Mouse (Mus musculus): ENCODE results near the gene Fdxr. TPM values are rescaled to one million over a fixed set of nuclear protein-coding genes. Genes with fewer than 3 reads are reported as not detected.

The Fdxr gene
- 11.6 and 12.8 TPM in 2 replicates for polyA plus RNA-seq (2011; ENCODE audit: insufficient read depth, insufficient read length, low read depth, missing spikeins)

DNA sequence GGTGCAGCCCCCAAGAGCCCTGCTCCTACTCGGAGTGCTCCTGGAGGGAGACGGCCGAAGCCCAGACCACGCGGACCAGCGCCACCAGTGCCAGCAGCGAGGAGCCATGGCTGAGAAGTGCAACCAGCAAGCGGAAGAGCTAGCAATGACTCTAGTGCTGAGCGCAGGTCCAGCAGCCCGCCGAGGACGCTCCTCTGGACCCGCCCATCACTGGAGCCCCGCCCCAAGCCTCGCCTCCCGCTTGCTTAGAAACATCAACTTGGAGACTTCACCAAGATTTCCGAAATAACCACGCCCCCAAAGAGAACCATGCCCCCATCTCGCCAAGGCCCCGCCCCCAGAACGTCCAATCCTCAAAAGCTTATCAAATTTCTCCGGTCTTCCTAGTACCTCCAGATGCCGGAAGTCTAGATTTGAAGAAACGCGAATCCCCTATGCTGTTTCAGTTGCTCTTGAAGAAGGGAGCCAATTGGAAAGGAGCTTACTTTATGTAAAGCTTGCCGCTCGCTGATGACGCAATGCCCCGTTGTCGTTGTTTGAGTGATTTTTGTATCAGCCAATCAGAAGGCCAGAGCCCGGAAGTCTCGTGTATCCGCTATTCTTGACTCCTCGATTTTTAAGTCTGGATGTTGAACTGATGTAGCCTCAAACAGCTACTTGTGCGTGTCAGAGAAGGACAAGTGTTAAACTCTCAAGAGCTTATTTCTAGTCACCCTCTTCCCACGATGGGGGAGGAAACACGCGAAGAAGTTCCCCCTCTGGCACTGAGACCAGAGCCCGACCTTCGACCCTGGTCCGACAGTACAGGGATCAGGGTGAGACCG is at the start of gene Fdxr:
TSS of gene Fdxr (minus strand) at position 271 of the 824 bp plus-strand sequence.
- Histone ChIP-seq H3K4me1 (ENCODE audit: control insufficient read depth, insufficient read depth, low read length) (peaks cover 2% of the 10 kb centered on the region), H3K9ac (ENCODE audit: low read depth, poor library complexity, severe bottlenecking) (peak within 1 kb of the TSS; percentile 74), H3K4me3 (ENCODE audit: low read depth, low read length) (peak within 1 kb of the TSS; percentile 89), H3K9me3 (replicated peaks; ENCODE audit: control insufficient read depth, insufficient read depth, low read length, poor library complexity, severe bottlenecking) (no peaks in the 10 kb centered on the region), H3K27me3 (ENCODE audit: control insufficient read depth, insufficient read depth, low read length, poor library complexity, severe bottlenecking) (no peaks in the 10 kb centered on the region), H3K27ac (ENCODE audit: insufficient read depth, low read length) (peak within 1 kb of the TSS; percentile 35; the same call in 1 of the 2 replicates), H3K36me3 (ENCODE audit: control insufficient read depth, insufficient read depth, low read length, poor library complexity, severe bottlenecking) (no peaks in the 10 kb centered on the region)
- no peak for TF ChIP-seq CTCF (IDR thresholded peaks at IDR 0.05; ENCODE audit: low read depth, low read length)
- TF ChIP-seq EP300 (IDR thresholded peaks at IDR 0.05; ENCODE audit: insufficient read depth, low read depth, low read length): no peak
- TF ChIP-seq POLR2A (IDR thresholded peaks at IDR 0.05; ENCODE audit: insufficient read depth, low read length): peak; percentile 91

DNA sequence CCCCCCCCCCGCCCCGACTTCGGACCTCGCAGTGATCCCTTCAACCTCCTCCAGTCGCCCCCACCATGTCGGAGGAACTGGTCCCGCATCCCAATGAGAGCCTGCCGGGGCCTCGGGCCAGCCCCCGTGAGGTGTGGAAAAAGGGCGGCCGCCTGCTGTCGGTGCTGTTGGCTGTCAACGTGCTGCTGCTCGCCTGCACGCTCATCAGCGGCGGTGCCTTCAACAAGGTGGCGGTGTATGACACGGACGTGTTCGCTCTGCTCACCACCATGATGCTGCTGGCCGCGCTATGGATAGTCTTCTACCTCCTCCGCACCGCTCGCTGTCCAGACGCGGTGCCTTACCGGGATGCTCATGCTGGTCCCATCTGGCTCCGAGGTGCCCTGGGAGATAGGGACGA is 46.5 kb upstream of the Fdxr start:
- TF ChIP-seq EP300 (IDR thresholded peaks at IDR 0.05; ENCODE audit: insufficient read depth, low read depth, low read length) (no peak), CTCF (IDR thresholded peaks at IDR 0.05; ENCODE audit: low read depth, low read length) (no peak), POLR2A (IDR thresholded peaks at IDR 0.05; ENCODE audit: insufficient read depth, low read length) (no peak)
- Histone ChIP-seq H3K9ac (ENCODE audit: low read depth, poor library complexity, severe bottlenecking) (no peak overlapping the region), H3K27me3 (ENCODE audit: control insufficient read depth, insufficient read depth, low read length, poor library complexity, severe bottlenecking) (no peaks in the 10 kb centered on the region), H3K36me3 (ENCODE audit: control insufficient read depth, insufficient read depth, low read length, poor library complexity, severe bottlenecking) (no peaks in the 10 kb centered on the region), H3K27ac (ENCODE audit: insufficient read depth, low read length) (no peak overlapping the region), H3K9me3 (replicated peaks; ENCODE audit: control insufficient read depth, insufficient read depth, low read length, poor library complexity, severe bottlenecking) (no peaks in the 10 kb centered on the region), H3K4me3 (ENCODE audit: low read depth, low read length) (peak overlapping the region; percentile 45), H3K4me1 (ENCODE audit: control insufficient read depth, insufficient read depth, low read length) (no peaks in the 10 kb centered on the region)

DNA sequence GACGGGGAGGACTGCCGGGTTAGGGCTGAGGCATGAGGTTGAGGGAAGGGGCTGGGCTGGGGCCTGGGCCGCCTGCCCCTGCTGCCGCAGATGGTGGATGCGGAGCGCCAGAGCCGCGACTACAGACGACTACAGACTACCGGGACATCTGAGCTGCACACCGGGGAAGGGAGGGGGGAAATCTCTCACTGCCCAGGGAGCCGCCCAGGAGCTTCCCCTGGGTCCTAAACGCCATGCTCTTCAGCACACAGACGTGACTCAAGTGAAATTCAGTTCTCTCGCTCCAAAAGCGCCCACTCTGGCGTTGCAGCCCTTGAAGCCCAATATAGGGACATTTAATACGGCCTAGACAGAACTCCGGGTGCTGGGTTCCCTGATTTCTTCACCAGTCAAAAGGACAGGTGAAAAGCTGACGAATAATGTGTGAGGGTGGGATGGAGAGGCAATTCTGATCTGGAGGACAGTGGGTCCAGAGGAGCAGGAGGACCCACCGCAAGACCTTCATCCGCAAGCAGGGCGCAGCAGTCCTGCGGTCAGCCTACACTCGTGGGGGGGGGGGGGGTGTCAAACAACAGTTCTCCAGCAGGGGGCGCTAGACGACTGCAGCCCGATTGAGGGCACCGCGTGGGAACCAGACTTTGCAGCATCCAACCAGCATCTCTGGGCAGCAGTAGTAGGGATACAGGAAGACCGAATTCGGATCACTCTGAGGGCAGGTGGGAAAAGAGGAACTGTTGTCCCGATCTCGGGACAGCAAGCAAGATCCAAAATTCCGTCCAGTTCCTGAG is 45.2 kb upstream of the Fdxr start, which contains the start of gene Ush1g:
TSS of gene Ush1g (minus strand) at position 136 of the 788 bp plus-strand sequence.
- no peaks in the 10 kb centered on the region for H3K4me1 ChIP-seq (ENCODE audit: control insufficient read depth, insufficient read depth, low read length)
- no peak for TF ChIP-seq POLR2A (IDR thresholded peaks at IDR 0.05; ENCODE audit: insufficient read depth, low read length)
- TF ChIP-seq CTCF (IDR thresholded peaks at IDR 0.05; ENCODE audit: low read depth, low read length): peak; percentile 78
- H3K9me3 ChIP-seq (replicated peaks; ENCODE audit: control insufficient read depth, insufficient read depth, low read length, poor library complexity, severe bottlenecking): no peaks in the 10 kb centered on the region
- H3K27ac ChIP-seq (ENCODE audit: insufficient read depth, low read length): no peak within 1 kb of the TSS
- H3K36me3 ChIP-seq (ENCODE audit: control insufficient read depth, insufficient read depth, low read length, poor library complexity, severe bottlenecking): no peaks in the 10 kb centered on the region
- H3K4me3 ChIP-seq (ENCODE audit: low read depth, low read length): no peak within 1 kb of the TSS
- no peaks in the 10 kb centered on the region for H3K27me3 ChIP-seq (ENCODE audit: control insufficient read depth, insufficient read depth, low read length, poor library complexity, severe bottlenecking)
- H3K9ac ChIP-seq (ENCODE audit: low read depth, poor library complexity, severe bottlenecking): 0 out of 2 replicates have a peak within 1 kb of the TSS, but pooled peaks have one; percentile 22

DNA sequence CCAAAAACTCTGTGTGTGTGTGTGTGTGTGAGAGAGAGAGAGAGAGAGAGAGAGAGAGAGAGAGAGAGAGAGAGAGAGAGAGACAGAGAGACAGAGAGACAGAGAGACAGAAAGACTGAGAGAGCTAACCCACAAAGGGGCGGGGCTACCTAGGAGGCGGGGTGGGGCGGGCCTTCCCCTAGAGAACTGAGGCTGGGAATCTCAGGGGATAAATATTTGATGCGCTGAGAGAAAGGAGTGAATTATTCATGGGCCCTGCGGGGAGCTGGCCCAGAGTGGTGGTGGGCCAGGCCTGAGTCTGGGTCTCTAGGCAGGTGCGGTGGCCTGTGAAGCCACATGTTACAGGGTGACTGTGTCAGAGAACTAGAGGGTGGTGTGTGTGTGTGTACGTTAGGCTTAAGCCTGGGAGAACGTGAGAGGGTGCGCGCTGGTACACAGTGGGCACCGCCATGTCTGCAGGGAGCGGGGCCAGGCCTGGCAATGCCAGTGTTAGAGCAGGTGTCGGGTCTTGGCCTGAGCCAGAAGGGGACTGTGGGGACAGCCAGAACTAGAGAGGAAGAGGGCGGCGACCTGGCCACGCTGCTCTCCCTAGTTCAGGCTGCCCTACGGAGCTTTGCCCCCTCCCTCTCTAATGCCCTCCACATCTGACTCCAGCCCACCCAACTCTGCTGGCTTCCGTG is 43.0 kb upstream of the Fdxr start:
- no peaks in the 10 kb centered on the region for H3K36me3 ChIP-seq (ENCODE audit: control insufficient read depth, insufficient read depth, low read length, poor library complexity, severe bottlenecking)
- H3K4me3 ChIP-seq (ENCODE audit: low read depth, low read length): peak overlapping the region; percentile 57
- H3K9me3 ChIP-seq (replicated peaks; ENCODE audit: control insufficient read depth, insufficient read depth, low read length, poor library complexity, severe bottlenecking): no peaks in the 10 kb centered on the region
- TF ChIP-seq POLR2A (IDR thresholded peaks at IDR 0.05; ENCODE audit: insufficient read depth, low read length) (no peak), CTCF (IDR thresholded peaks at IDR 0.05; ENCODE audit: low read depth, low read length) (no peak), EP300 (IDR thresholded peaks at IDR 0.05; ENCODE audit: insufficient read depth, low read depth, low read length) (no peak)
- H3K9ac ChIP-seq (ENCODE audit: low read depth, poor library complexity, severe bottlenecking): no peak overlapping the region
- H3K27me3 ChIP-seq (ENCODE audit: control insufficient read depth, insufficient read depth, low read length, poor library complexity, severe bottlenecking): no peaks in the 10 kb centered on the region
- H3K27ac ChIP-seq (ENCODE audit: insufficient read depth, low read length): no peak overlapping the region
- no peaks in the 10 kb centered on the region for H3K4me1 ChIP-seq (ENCODE audit: control insufficient read depth, insufficient read depth, low read length)

DNA sequence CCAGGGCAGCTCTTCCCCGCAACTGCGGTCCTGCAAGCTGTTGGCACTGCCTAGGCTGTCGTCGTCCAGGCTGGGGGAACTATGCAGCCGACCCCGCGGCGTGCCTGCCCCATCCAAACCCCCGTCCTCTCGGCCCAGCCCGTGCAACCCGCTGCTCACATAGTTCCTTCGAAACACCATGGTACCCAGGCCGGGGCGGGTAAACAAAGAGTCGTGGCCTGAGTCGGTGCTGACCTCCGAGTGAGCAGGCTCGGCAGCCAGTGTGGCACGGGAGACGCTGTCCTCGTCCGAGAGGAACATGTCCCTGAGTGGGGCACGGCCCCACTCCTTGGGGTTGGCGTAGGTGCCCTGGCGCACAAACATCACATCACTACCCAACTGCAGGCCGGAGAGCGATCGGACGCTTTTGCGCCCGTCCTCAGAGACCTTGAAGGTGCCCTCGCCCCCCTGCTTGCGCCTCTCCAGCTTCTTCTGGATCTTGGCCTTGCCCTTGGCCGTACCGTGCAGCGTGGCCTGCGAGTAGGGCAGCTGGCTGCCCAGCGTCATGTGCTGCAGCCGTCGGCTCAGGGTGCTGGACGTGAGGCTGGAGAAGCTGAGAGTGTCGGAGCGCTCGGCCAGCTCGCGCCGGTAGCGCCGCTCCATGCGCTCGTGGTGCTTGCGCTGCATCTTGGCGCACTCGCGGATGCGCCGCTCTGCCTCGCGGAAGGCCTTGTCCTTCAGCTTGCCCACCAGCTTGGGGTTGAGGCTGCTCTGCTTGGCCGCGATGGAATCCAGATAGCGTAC is 41.6 kb upstream of the Fdxr start:
- Histone ChIP-seq H3K9ac (ENCODE audit: low read depth, poor library complexity, severe bottlenecking) (no peak overlapping the region), H3K36me3 (ENCODE audit: control insufficient read depth, insufficient read depth, low read length, poor library complexity, severe bottlenecking) (no peaks in the 10 kb centered on the region), H3K9me3 (replicated peaks; ENCODE audit: control insufficient read depth, insufficient read depth, low read length, poor library complexity, severe bottlenecking) (no peaks in the 10 kb centered on the region), H3K4me1 (ENCODE audit: control insufficient read depth, insufficient read depth, low read length) (no peaks in the 10 kb centered on the region), H3K4me3 (ENCODE audit: low read depth, low read length) (peak overlapping the region; percentile 42), H3K27ac (ENCODE audit: insufficient read depth, low read length) (no peak overlapping the region), H3K27me3 (ENCODE audit: control insufficient read depth, insufficient read depth, low read length, poor library complexity, severe bottlenecking) (no peaks in the 10 kb centered on the region)
- TF ChIP-seq EP300 (IDR thresholded peaks at IDR 0.05; ENCODE audit: insufficient read depth, low read depth, low read length) (no peak), CTCF (IDR thresholded peaks at IDR 0.05; ENCODE audit: low read depth, low read length) (no peak), POLR2A (IDR thresholded peaks at IDR 0.05; ENCODE audit: insufficient read depth, low read length) (no peak)
